Comparison of ENCODE assay signal across 8 mouse cellular contexts in the genomic region with DNA sequence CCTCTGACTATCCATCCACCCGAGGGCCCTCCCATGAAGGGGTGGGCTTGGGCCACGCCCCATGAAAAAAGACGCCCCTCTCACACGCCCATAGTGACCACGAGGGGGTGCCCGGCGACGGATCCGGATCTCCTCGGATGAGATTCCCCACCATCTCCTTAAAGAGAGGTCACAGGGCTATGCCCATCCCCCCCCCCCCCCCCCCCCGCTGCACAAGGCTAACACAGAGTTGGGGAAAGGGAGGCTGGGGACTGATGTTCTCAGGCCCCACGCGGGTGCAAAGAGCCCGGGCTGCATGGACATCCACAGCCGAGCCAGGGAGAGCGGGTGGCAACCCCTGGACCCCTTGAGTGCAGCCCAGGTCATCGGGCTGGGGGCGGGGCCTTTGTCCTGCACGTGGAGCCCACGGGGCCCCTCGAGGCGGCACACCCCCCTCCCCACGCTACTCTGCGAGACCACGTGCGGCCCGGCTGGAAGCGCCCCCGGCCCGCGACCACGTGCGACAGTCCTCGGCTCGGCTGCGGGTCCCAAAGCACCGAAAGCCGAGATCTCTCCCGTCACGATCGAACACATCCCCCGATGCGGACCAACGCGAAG. TPM values are rescaled to one million over a fixed set of nuclear protein-coding genes. Genes with fewer than 3 reads are reported as not detected.
DNase-seq lines count a peak whose midpoint lies in the region; ATAC-seq and TF ChIP-seq lines count a peak whose summit lies in the region.

No protein-coding gene starts in this region.

- H3K27ac ChIP-seq in liver, embryonic 11.5 days (ENCODE audit: low read depth, low read length), result peak overlapping the region; percentile 95
- H3K27ac ChIP-seq in testis, adult 2 months (ENCODE audit: control insufficient read depth, insufficient read depth, low read depth, low read length), result peak overlapping the region; percentile 74

- TF ChIP-seq CTCF in testis, adult 2 months (IDR thresholded peaks at IDR 0.05; ENCODE audit: control insufficient read depth, insufficient read depth, insufficient replicate concordance, low read depth, low read length), result no peak

- no peak for TF ChIP-seq POLR2A in testis, adult 2 months (IDR thresholded peaks at IDR 0.05; ENCODE audit: control insufficient read depth, low read depth, low read length)

- WGBS in liver, embryonic 11.5 days, result under 1% methylated on average over 44 of the region's 45 CpGs

- H3K4me1 ChIP-seq in liver, embryonic 11.5 days (replicated peaks; ENCODE audit: control insufficient read depth, insufficient read depth, low read length), result peaks cover 25% of the 10 kb centered on the region
- H3K4me1 ChIP-seq in testis, adult 2 months (ENCODE audit: control insufficient read depth, insufficient read depth, low read length), result peaks cover 11% of the 10 kb centered on the region

- peak overlapping the region; percentile 99 for H3K9ac ChIP-seq in liver, embryonic 11.5 days (ENCODE audit: low read depth, low read length)

- peak; percentile 89 for DNase-seq in 416B (ENCODE audit: low read depth)
- DNase-seq in adipocyte (ENCODE audit: low spot score), result peak; percentile 47
- peak; percentile 90 for DNase-seq in embryo, embryonic 11 days
- DNase-seq in heart, adult 8-10 months (ENCODE audit: low spot score), result peak; percentile 51
- peak; percentile 60 to 64 for DNase-seq in kidney, adult 8-10 months
- peak; percentile 81 for DNase-seq in liver, embryonic 11.5 days (ENCODE audit: low spot score)
- DNase-seq in natural killer cell, adult 2 months (ENCODE audit: low spot score in 2 of 2), result peak; percentile 43 to 62

- 0 out of 2 replicates have a peak, but pooled peaks have one; percentile 11 for ATAC-seq in liver, embryonic 11.5 days (replicated peaks; ENCODE audit: low FRiP score)

- H3K36me3 ChIP-seq in liver, embryonic 11.5 days (ENCODE audit: control insufficient read depth, insufficient read depth, low read length), result peaks cover 24% of the 10 kb centered on the region
- H3K36me3 ChIP-seq in testis, adult 2 months (ENCODE audit: control insufficient read depth, insufficient read depth, low read length), result no peaks in the 10 kb centered on the region

- peak overlapping the region; percentile 77 for H3K4me2 ChIP-seq in liver, embryonic 11.5 days

- no peaks in the 10 kb centered on the region for H3K9me3 ChIP-seq in liver, embryonic 11.5 days (ENCODE audit: control insufficient read depth, low read length)

- H3K4me3 ChIP-seq in liver, embryonic 11.5 days (ENCODE audit: low read depth, low read length), result peak overlapping the region; percentile 97
- peak overlapping the region; percentile 81 for H3K4me3 ChIP-seq in testis, adult 2 months (ENCODE audit: control insufficient read depth, low read depth, low read length)

- H3K27me3 ChIP-seq in liver, embryonic 11.5 days (replicated peaks; ENCODE audit: control insufficient read depth, insufficient read depth, low read length), result no peaks in the 10 kb centered on the region
- H3K27me3 ChIP-seq in testis, adult 2 months (ENCODE audit: control insufficient read depth, insufficient read depth, low read length), result no peaks in the 10 kb centered on the region

RNA-seq across cellular contexts. Expression of a gene that starts 0.7 kb away (rescaled TPM):
- total RNA-seq in heart, adult 8-10 months (2022), result 100 to 1,000 TPM in 2 of 4 experiments, 10 to 100 TPM in 2; 88.3 to 107 (median 102) TPM
- polyA plus RNA-seq in liver, embryonic 11.5 days (2014; fragmentation: Nextera tagmentation; extraction: Ambion mirVana), result 175 and 186 TPM in 2 replicates
- 59.6 and 60.1 TPM in 2 replicates for polyA plus RNA-seq in testis, adult 2 months (2012; rRNA removed)

RNA-seq across cellular contexts. Expression of a gene that starts 11.0 kb away (rescaled TPM):
- 1 to 10 TPM; 1.4 to 2.7 (median 1.8) TPM for total RNA-seq in heart, adult 8-10 months (2022)
- polyA plus RNA-seq in liver, embryonic 11.5 days (2014; fragmentation: Nextera tagmentation; extraction: Ambion mirVana), result 8.2 and 8.5 TPM in 2 replicates
- 137 and 148 TPM in 2 replicates for polyA plus RNA-seq in testis, adult 2 months (2012; rRNA removed)

RNA-seq across cellular contexts. Expression of a gene that starts 11.8 kb away (rescaled TPM):
- 10 to 100 TPM; 23.2 to 31.9 (median 27.0) TPM for total RNA-seq in heart, adult 8-10 months (2022)
- polyA plus RNA-seq in liver, embryonic 11.5 days (2014; fragmentation: Nextera tagmentation; extraction: Ambion mirVana), result 76.2 and 88.4 TPM in 2 replicates
- polyA plus RNA-seq in testis, adult 2 months (2012; rRNA removed), result 108 and 114 TPM in 2 replicates

RNA-seq across cellular contexts. Expression of a gene that starts 12.8 kb away (rescaled TPM):
- 10 to 100 TPM in 3 of 4 experiments, 1 to 10 TPM in 1; 8.6 to 13.5 (median 11.0) TPM for total RNA-seq in heart, adult 8-10 months (2022)
- polyA plus RNA-seq in liver, embryonic 11.5 days (2014; fragmentation: Nextera tagmentation; extraction: Ambion mirVana), result 39.6 and 41.1 TPM in 2 replicates
- polyA plus RNA-seq in testis, adult 2 months (2012; rRNA removed), result 85.4 and 93.5 TPM in 2 replicates

RNA-seq across cellular contexts. Expression of a gene that starts 30.5 kb away (rescaled TPM):
- 10 to 100 TPM; 46.8 to 56.2 (median 49.7) TPM for total RNA-seq in heart, adult 8-10 months (2022)
- 37.5 and 40.1 TPM in 2 replicates for polyA plus RNA-seq in liver, embryonic 11.5 days (2014; fragmentation: Nextera tagmentation; extraction: Ambion mirVana)
- 25.1 and 27.4 TPM in 2 replicates for polyA plus RNA-seq in testis, adult 2 months (2012; rRNA removed)

Comparison
In these comparisons a context has a peak if more than half of its experiments do, and no peak if none do; other contexts are left out.
1. Peak in every context shown above with its lines: DNase-seq, ATAC-seq, H3K4me3 ChIP-seq and H3K27ac ChIP-seq.
2. RNA of a gene that starts 11.0 kb away (polyA plus RNA-seq): 137 to 148 TPM in testis, adult 2 months; 8.2 to 8.5 TPM in liver, embryonic 11.5 days; every median in the first group is over 10 times any median in the second.